Mouse (Mus musculus) ES-Bruce4 (cell line): ENCODE measurements at regions not wholly inside any gene's neighbourhood (a gene's known extent, or its start where the extent isn't known, plus 50 kb on each side); places are given as distances from the start of the nearest gene placed in this dataset.

Experiments
- CTCF ChIP-seq: IDR thresholded peaks from one replicate; pipeline ENCODE4 v1.8.1; 2011; ENCODE audit warnings: low read depth, low read length
- POLR2A ChIP-seq: IDR thresholded peaks from one replicate; pipeline ENCODE4 v1.8.1; 2011; ENCODE audit warnings: low read length; ENCODE audit not compliant: insufficient read depth

DNA sequence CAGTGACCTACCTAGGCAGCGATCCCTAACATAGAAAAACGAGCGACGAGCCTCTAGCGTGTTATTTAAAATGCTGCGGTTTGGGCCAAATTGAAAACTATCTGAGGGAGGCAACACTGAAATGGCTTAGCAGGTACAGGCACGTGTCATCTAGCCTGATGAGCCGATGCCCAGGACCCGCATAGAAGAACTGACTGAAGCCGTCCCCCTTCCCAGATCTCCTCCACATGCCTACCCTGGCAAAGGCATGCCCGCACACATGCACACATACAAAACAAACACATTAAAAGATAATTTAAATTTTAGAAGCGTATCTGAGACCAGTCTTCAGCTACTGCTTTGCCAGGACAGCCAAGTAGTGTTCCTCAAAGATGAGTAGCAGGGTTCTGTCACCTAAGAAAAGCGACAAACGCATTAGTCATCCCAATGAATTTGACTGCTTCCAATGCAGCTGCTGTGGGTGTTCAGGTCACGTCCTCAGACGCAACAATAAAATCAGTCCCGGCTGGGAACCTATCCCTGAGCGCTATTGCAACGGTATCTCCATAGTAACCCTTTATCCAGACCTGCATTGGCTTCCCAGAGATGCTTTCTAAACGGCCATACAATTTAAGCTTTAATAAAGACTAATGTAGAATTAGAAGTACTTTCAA, 577.0 kb upstream of the Gm10131 start:
- no peak for TF ChIP-seq CTCF
- no peak for TF ChIP-seq POLR2A
